12 mouse cellular contexts compared by ENCODE assay signal in the genomic region with DNA sequence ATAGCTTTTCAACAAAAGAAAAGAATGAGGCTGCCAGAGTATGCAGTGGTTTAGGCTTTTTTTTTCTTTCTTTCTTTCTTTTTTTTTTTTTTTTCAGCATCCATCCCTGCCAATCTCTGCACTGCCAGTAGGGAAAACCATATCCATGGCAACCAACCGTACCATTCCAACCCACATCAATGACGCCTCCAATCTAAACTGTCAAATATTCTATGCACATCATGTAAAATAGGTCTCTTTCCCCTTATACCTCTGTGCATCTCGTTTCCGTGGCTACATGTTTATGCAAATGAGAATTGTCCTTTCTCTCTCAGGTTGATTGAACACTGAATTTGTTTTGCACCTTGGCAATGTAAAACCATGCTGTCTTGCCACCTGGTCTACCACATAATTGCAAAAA.
DNase-seq lines count a peak whose midpoint lies in the region; ATAC-seq lines count a peak whose summit lies in the region.
"Had no signal": no experiment of that assay in that cellular context is flagged by ENCODE, and none has a peak within 500 bp of the region (broad histone marks: within the 10 kb centered on the region; RNA-seq: fewer than 3 reads in every experiment).

No protein-coding gene starts in this region.

- intact Hi-C loops in left cerebral cortex, postnatal 4 days (cut with DNase I): loop anchor here (2.0 kb wide), 1 partner anchor 20 kb away; no protein-coding TSS in a partner anchor

- DNase-seq in cerebellum, adult 9-11 months: no peak
- peak; percentile 19 to 20 for DNase-seq in right cerebral cortex, adult 2 months (ENCODE audit: low spot score in 2 of 2)
- DNase-seq in right cerebral cortex, postnatal 25 days: no peak
- peak; percentile 5 for DNase-seq in left cerebral cortex, postnatal 4 days
- DNase-seq in testis, postnatal 10 days (ENCODE audit: low spot score): no peak
- no peak for DNase-seq in liver
- DNase-seq in adrenal gland, adult 18-20 months (ENCODE audit: low spot score in 2 of 2): no peak
- DNase-seq: adrenal gland, postnatal 10 days; cerebellum, postnatal 25 days; kidney, postnatal 14 days; lung, postnatal 10 days had no signal

- 0 out of 2 replicates have a peak, but pooled peaks have one; percentile 52 for ATAC-seq in cerebellum, adult (ENCODE audit: insufficient number of reproducible peaks, low FRiP score, low TSS enrichment)

Comparison
In these comparisons a context has a peak if more than half of its experiments do, and no peak if none do; other contexts are left out.
1. DNase-seq: peak in right cerebral cortex, adult 2 months (2 of 2) and left cerebral cortex, postnatal 4 days (single experiment); none in cerebellum, adult 9-11 months (single experiment), right cerebral cortex, postnatal 25 days (single experiment), testis, postnatal 10 days (single experiment), liver (single experiment) and adrenal gland, adult 18-20 months (0 of 2).